Mouse (Mus musculus) kidney, postnatal 25 days (tissue): Measurements from ENCODE around the gene Gm21964.

ENCODE experiments used
- DNase-seq, 2 experiments: peaks; one replicate each; pipeline ENCODE4 v3.0.0; 2021; ENCODE audit warnings: mixed read lengths in 2 of 2

The Gm21964 gene

GRCm38 (mm10) chr8:110100907-110101306 is at the start of gene Gm21964:
Gm21964 (plus strand) TSS chr8:110101207.
- no peak for DNase-seq

- DNase-seq: no peak
Measured at GRCm38 (mm10) chr8:110051208-110051607, 49.8 kb upstream of the Gm21964 start.

GRCm38 (mm10) chr8:110058207-110058606 is 42.8 kb upstream of the Gm21964 start:
- no peak for DNase-seq

GRCm38 (mm10) chr8:110064161-110064560 is 36.8 kb upstream of the Gm21964 start:
- DNase-seq: no peak

- DNase-seq: no peak
Measured at GRCm38 (mm10) chr8:110064606-110065365, 36.2 kb upstream of the Gm21964 start.

GRCm38 (mm10) chr8:110065676-110066075 is 35.3 kb upstream of the Gm21964 start:
- DNase-seq: no peak

- no peak for DNase-seq
Measured at GRCm38 (mm10) chr8:110069706-110070105, 31.3 kb upstream of the Gm21964 start.

- DNase-seq: peak; percentile 62 to 72
Measured at GRCm38 (mm10) chr8:110071600-110071999, 29.4 kb upstream of the Gm21964 start.

GRCm38 (mm10) chr8:110074496-110074895 is 26.5 kb upstream of the Gm21964 start:
- DNase-seq: no peak

- DNase-seq: peak; percentile 66 to 86
Measured at GRCm38 (mm10) chr8:110079282-110080221, 21.5 kb upstream of the Gm21964 start, which contains the start of gene Zfp612. Zfp612 (plus strand) TSS chr8:110079746.

GRCm38 (mm10) chr8:110082416-110083105 is 18.4 kb upstream of the Gm21964 start:
- DNase-seq: no peak

GRCm38 (mm10) chr8:110091869-110092268 is 9.1 kb upstream of the Gm21964 start:
- no peak for DNase-seq

GRCm38 (mm10) chr8:110101676-110102075 is 669 bp downstream of the Gm21964 start:
- no peak for DNase-seq

- no peak for DNase-seq
Measured at GRCm38 (mm10) chr8:110102653-110103052, 1.6 kb downstream of the Gm21964 start, which contains the start of gene Gm17720. Gm17720 (minus strand) TSS chr8:110102753.

GRCm38 (mm10) chr8:110119715-110120114 is 18.7 kb downstream of the Gm21964 start:
- peak in 1 of 2 experiments; percentile 24 for DNase-seq

GRCm38 (mm10) chr8:110130537-110130936 is 29.5 kb downstream of the Gm21964 start:
- peak; percentile 74 to 87 for DNase-seq

GRCm38 (mm10) chr8:110134236-110134635 is 33.2 kb downstream of the Gm21964 start:
- DNase-seq: no peak

- no peak for DNase-seq
Measured at GRCm38 (mm10) chr8:110135515-110135914, 34.5 kb downstream of the Gm21964 start.

- DNase-seq: no peak
Measured at GRCm38 (mm10) chr8:110140156-110140555, 39.1 kb downstream of the Gm21964 start.

- DNase-seq: no peak
Measured at GRCm38 (mm10) chr8:110140770-110141169, 39.8 kb downstream of the Gm21964 start.

GRCm38 (mm10) chr8:110145538-110145937 is 44.5 kb downstream of the Gm21964 start:
- DNase-seq: peak; percentile 42 to 57

- no peak for DNase-seq
Measured at GRCm38 (mm10) chr8:110152951-110153350, 51.9 kb downstream of the Gm21964 start.
